Mouse (Mus musculus) frontal cortex, adult 2 months (tissue): Measurements from ENCODE around the gene Aurka. TPM values are rescaled to one million over a fixed set of nuclear protein-coding genes. Genes with fewer than 3 reads are reported as not detected.

ENCODE experiments used
- DNase-seq, 2 experiments: peaks; one replicate each; pipeline ENCODE4 v3.0.0; 2022; ENCODE audit warnings: low spot score in 1 of 2; ENCODE audit errors: extremely low spot score in 1 of 2
- polyA plus RNA-seq: library from polyadenylated mRNA; depleted of rRNA; stranded (reverse); fragments of >200 nt; gene quantifications from 2 replicates; pipeline ENCODE4 v1.2.3, GENCODE M21; 2012

Gene Aurka
- polyA plus RNA-seq, 1 experiment: 1.5 TPM

GRCm38 (mm10) chr2:172384715-172385114 is 14.4 kb upstream of the Aurka start:
- no peak for DNase-seq

GRCm38 (mm10) chr2:172381898-172382297 is 11.6 kb upstream of the Aurka start:
- no peak for DNase-seq

- DNase-seq: no peak
These were observed 11.0 kb upstream of the Aurka start for GRCm38 (mm10) chr2:172381341-172381740.

- no peak for DNase-seq
These were observed 10.2 kb upstream of the Aurka start for GRCm38 (mm10) chr2:172380513-172380912.

GRCm38 (mm10) chr2:172378332-172378731 is 8.0 kb upstream of the Aurka start:
- peak in 1 of 2 experiments; percentile 64 for DNase-seq

- DNase-seq: no peak
These were observed 6.7 kb upstream of the Aurka start for GRCm38 (mm10) chr2:172376999-172377515.

GRCm38 (mm10) chr2:172376551-172376950 is 6.2 kb upstream of the Aurka start:
- DNase-seq: no peak

- DNase-seq: no peak
These were observed 923 bp upstream of the Aurka start for GRCm38 (mm10) chr2:172371258-172371657.

- DNase-seq: no peak
These were observed 7.2 kb downstream of the Aurka start for GRCm38 (mm10) chr2:172363176-172363575.

GRCm38 (mm10) chr2:172355833-172356232 is 14.5 kb downstream of the Aurka start:
- no peak for DNase-seq

- no peak for DNase-seq
These were observed 15.6 kb downstream of the Aurka start for GRCm38 (mm10) chr2:172354761-172355160.

- DNase-seq: no peak
These were observed 17.1 kb downstream of the Aurka start for GRCm38 (mm10) chr2:172353218-172353617.

- no peak for DNase-seq
These were observed 19.6 kb downstream of the Aurka start for GRCm38 (mm10) chr2:172350773-172351172.

GRCm38 (mm10) chr2:172349776-172350175 is 20.6 kb downstream of the Aurka start:
- DNase-seq: no peak

- DNase-seq: peak in 1 of 2 experiments; percentile 39
These were observed 21.9 kb downstream of the Aurka start for GRCm38 (mm10) chr2:172348297-172348950.

- DNase-seq: no peak
These were observed 23.3 kb downstream of the Aurka start for GRCm38 (mm10) chr2:172346933-172347611.

- peak in 1 of 2 experiments; percentile 30 for DNase-seq
These were observed 24.1 kb downstream of the Aurka start for GRCm38 (mm10) chr2:172346034-172346929.

- peak; percentile 92 to 95 for DNase-seq
These were observed 25.0 kb downstream of the Aurka start, which contains the start of gene Fam210b for GRCm38 (mm10) chr2:172345258-172345738. TSS of gene Fam210b (plus strand) at chr2:172345565.

GRCm38 (mm10) chr2:172344669-172345068 is 25.7 kb downstream of the Aurka start:
- no peak for DNase-seq

- no peak for DNase-seq
These were observed 26.6 kb downstream of the Aurka start for GRCm38 (mm10) chr2:172343751-172344150.

- DNase-seq: no peak
These were observed 28.7 kb downstream of the Aurka start for GRCm38 (mm10) chr2:172341606-172342005.
